Mouse (Mus musculus): ENCODE results near the gene Krtcap2. TPM values are rescaled to one million over a fixed set of nuclear protein-coding genes. Genes with fewer than 3 reads are reported as not detected.

Gene Krtcap2
- total and polyA plus RNA-seq, 2 experiments from 2014 or later, result 41.8 to 192 TPM

- H3K4me2 ChIP-seq (ENCODE audit: low read depth, low read length), result no peak overlapping the region
- H3K4me3 ChIP-seq (ENCODE audit: low read depth, low read length), result no peak overlapping the region
- no peaks in the 10 kb centered on the region for H3K36me3 ChIP-seq (replicated peaks; ENCODE audit: control insufficient read depth, insufficient read depth, low read length)
- no peaks in the 10 kb centered on the region for H3K9me3 ChIP-seq (replicated peaks; ENCODE audit: control insufficient read depth, low read length)
- peaks cover 21% of the 10 kb centered on the region; the same call in 1 of the 2 replicates for H3K27me3 ChIP-seq (ENCODE audit: control insufficient read depth, insufficient read depth, low read length)
- TF ChIP-seq EP300 (IDR thresholded peaks at IDR 0.05; ENCODE audit: low read depth), result no peak
- no peak for TF ChIP-seq CTCF (IDR thresholded peaks at IDR 0.05; ENCODE audit: low read depth)
- no peak overlapping the region for H3K9ac ChIP-seq (replicated peaks; ENCODE audit: low read depth, low read length)
- DNase-seq (ENCODE audit: low spot score), result no peak
- H3K4me1 ChIP-seq (ENCODE audit: control insufficient read depth, insufficient read depth), result peaks cover 11% of the 10 kb centered on the region
- H3K27ac ChIP-seq (ENCODE audit: low read depth), result no peak overlapping the region
- ATAC-seq (ENCODE audit: insufficient read depth, low read depth), result no peak
- 64% methylated on average over 11 of the region's 11 CpGs for WGBS
These were observed 19.4 kb upstream of the Krtcap2 start for GRCm38 (mm10) chr3:89226361-89226760.

- Histone ChIP-seq H3K9me3 (replicated peaks; ENCODE audit: control insufficient read depth, low read length) (no peaks in the 10 kb centered on the region), H3K4me2 (ENCODE audit: low read depth, low read length) (peak within 1 kb of the TSS; percentile 64), H3K4me1 (ENCODE audit: control insufficient read depth, insufficient read depth) (peaks cover 11% of the 10 kb centered on the region), H3K9ac (replicated peaks; ENCODE audit: low read depth, low read length) (0 out of 2 replicates have a peak within 1 kb of the TSS, but pooled peaks have one; percentile 12), H3K36me3 (replicated peaks; ENCODE audit: control insufficient read depth, insufficient read depth, low read length) (no peaks in the 10 kb centered on the region), H3K4me3 (ENCODE audit: low read depth, low read length) (peak within 1 kb of the TSS; percentile 50), H3K27ac (ENCODE audit: low read depth) (peak within 1 kb of the TSS; percentile 31; the same call in 1 of the 2 replicates), H3K27me3 (ENCODE audit: control insufficient read depth, insufficient read depth, low read length) (peaks cover 21% of the 10 kb centered on the region; the same call in 1 of the 2 replicates)
- no peak for TF ChIP-seq EP300 (IDR thresholded peaks at IDR 0.05; ENCODE audit: low read depth)
- no peak for TF ChIP-seq CTCF (IDR thresholded peaks at IDR 0.05; ENCODE audit: low read depth)
- WGBS, result 10% methylated on average over 21 of the region's 21 CpGs
- ATAC-seq (ENCODE audit: insufficient read depth, low read depth), result no peak
- no peak for DNase-seq (ENCODE audit: low spot score)
These were observed 18.9 kb upstream of the Krtcap2 start, which contains the start of gene Mtx1 for GRCm38 (mm10) chr3:89226900-89227299. Gene Mtx1, minus strand, starts transcription at chr3:89227088.

GRCm38 (mm10) chr3:89227307-89228179, 18.2 kb upstream of the Krtcap2 start:
- 5% methylated on average over 41 of the region's 41 CpGs for WGBS
- peak overlapping the region; percentile 64 for H3K4me2 ChIP-seq (ENCODE audit: low read depth, low read length)
- ATAC-seq (ENCODE audit: insufficient read depth, low read depth), result peak; percentile 71
- peak; percentile 73 for DNase-seq (ENCODE audit: low spot score)
- H3K9ac ChIP-seq (replicated peaks; ENCODE audit: low read depth, low read length), result 0 out of 2 replicates have a peak overlapping the region, but pooled peaks have one; percentile 22
- H3K36me3 ChIP-seq (replicated peaks; ENCODE audit: control insufficient read depth, insufficient read depth, low read length), result no peaks in the 10 kb centered on the region
- peaks cover 11% of the 10 kb centered on the region for H3K4me1 ChIP-seq (ENCODE audit: control insufficient read depth, insufficient read depth)
- peaks cover 21% of the 10 kb centered on the region; the same call in 1 of the 2 replicates for H3K27me3 ChIP-seq (ENCODE audit: control insufficient read depth, insufficient read depth, low read length)
- H3K9me3 ChIP-seq (replicated peaks; ENCODE audit: control insufficient read depth, low read length), result no peaks in the 10 kb centered on the region
- no peak for TF ChIP-seq EP300 (IDR thresholded peaks at IDR 0.05; ENCODE audit: low read depth)
- TF ChIP-seq CTCF (IDR thresholded peaks at IDR 0.05; ENCODE audit: low read depth), result no peak
- H3K4me3 ChIP-seq (ENCODE audit: low read depth, low read length), result peak overlapping the region; percentile 50
- H3K27ac ChIP-seq (ENCODE audit: low read depth), result peak overlapping the region; percentile 31; the same call in 1 of the 2 replicates

- peak; percentile 72 for ATAC-seq (ENCODE audit: insufficient read depth, low read depth)
- Histone ChIP-seq H3K27me3 (ENCODE audit: control insufficient read depth, insufficient read depth, low read length) (peaks cover 21% of the 10 kb centered on the region; the same call in 1 of the 2 replicates), H3K9ac (replicated peaks; ENCODE audit: low read depth, low read length) (peak overlapping the region; percentile 22; the same call in 1 of the 2 replicates), H3K9me3 (replicated peaks; ENCODE audit: control insufficient read depth, low read length) (no peaks in the 10 kb centered on the region), H3K4me1 (ENCODE audit: control insufficient read depth, insufficient read depth) (peaks cover 17% of the 10 kb centered on the region), H3K27ac (ENCODE audit: low read depth) (0 out of 2 replicates have a peak overlapping the region, but pooled peaks have one; percentile 13), H3K36me3 (replicated peaks; ENCODE audit: control insufficient read depth, insufficient read depth, low read length) (no peaks in the 10 kb centered on the region), H3K4me3 (ENCODE audit: low read depth, low read length) (peak overlapping the region; percentile 50), H3K4me2 (ENCODE audit: low read depth, low read length) (peak overlapping the region; percentile 64)
- TF ChIP-seq EP300 (IDR thresholded peaks at IDR 0.05; ENCODE audit: low read depth) (no peak), CTCF (IDR thresholded peaks at IDR 0.05; ENCODE audit: low read depth) (peak; percentile 96)
- WGBS, result 0% methylated on average over 20 of the region's 20 CpGs
- peak; percentile 77 for DNase-seq (ENCODE audit: low spot score)
These were observed 17.6 kb upstream of the Krtcap2 start for GRCm38 (mm10) chr3:89228180-89228549.

- Histone ChIP-seq H3K4me2 (ENCODE audit: low read depth, low read length) (peak within 1 kb of the TSS; percentile 64), H3K9me3 (replicated peaks; ENCODE audit: control insufficient read depth, low read length) (no peaks in the 10 kb centered on the region), H3K36me3 (replicated peaks; ENCODE audit: control insufficient read depth, insufficient read depth, low read length) (no peaks in the 10 kb centered on the region), H3K9ac (replicated peaks; ENCODE audit: low read depth, low read length) (peak within 1 kb of the TSS; percentile 22; the same call in 1 of the 2 replicates), H3K4me3 (ENCODE audit: low read depth, low read length) (peak within 1 kb of the TSS; percentile 50), H3K4me1 (ENCODE audit: control insufficient read depth, insufficient read depth) (peaks cover 23% of the 10 kb centered on the region), H3K27ac (ENCODE audit: low read depth) (0 out of 2 replicates have a peak within 1 kb of the TSS, but pooled peaks have one; percentile 31), H3K27me3 (ENCODE audit: control insufficient read depth, insufficient read depth, low read length) (peaks cover 21% of the 10 kb centered on the region; the same call in 1 of the 2 replicates)
- WGBS, result 36% methylated on average over 10 of the region's 10 CpGs
- no peak for DNase-seq (ENCODE audit: low spot score)
- no peak for TF ChIP-seq CTCF (IDR thresholded peaks at IDR 0.05; ENCODE audit: low read depth)
- no peak for TF ChIP-seq EP300 (IDR thresholded peaks at IDR 0.05; ENCODE audit: low read depth)
- ATAC-seq (ENCODE audit: insufficient read depth, low read depth), result no peak
These were observed 16.9 kb upstream of the Krtcap2 start, which contains the start of gene Muc1 for GRCm38 (mm10) chr3:89228836-89229235. Gene Muc1, plus strand, starts transcription at chr3:89229057.
